Mouse (Mus musculus) liver, adult 2 months (tissue): ENCODE results near the gene D10Jhu81e. TPM values are rescaled to one million over a fixed set of nuclear protein-coding genes. Genes with fewer than 3 reads are reported as not detected.

Experiments used
- DNase-seq: peaks from one replicate; pipeline ENCODE4 v3.0.0-alpha.2; 2011; ENCODE audit warnings: low read depth, low spot score; ENCODE audit errors: extremely low read depth
- H3K27ac ChIP-seq: fragments of 200-500 bp; replicated peaks from 2 replicates; pipeline ENCODE4 v1.5.1; 2012; ENCODE audit warnings: low read depth, mild to moderate bottlenecking, control low read depth, inconsistent platforms, low read length; ENCODE audit not compliant: insufficient read depth
- H3K27me3 ChIP-seq: fragments of 200-500 bp; 2 replicates; pipeline ENCODE4 v1.6.1; 2012; ENCODE audit warnings: mild to moderate bottlenecking, moderate library complexity, low read length, inconsistent platforms; ENCODE audit not compliant: control insufficient read depth, insufficient read depth
- H3K36me3 ChIP-seq: fragments of 200-500 bp; 2 replicates; pipeline ENCODE4 v1.6.1; 2012; ENCODE audit warnings: low read length, inconsistent platforms; ENCODE audit not compliant: control insufficient read depth, insufficient read depth
- H3K4me1 ChIP-seq: fragments of 200-500 bp; 2 replicates; pipeline ENCODE4 v1.6.1; 2011; ENCODE audit warnings: low read length; ENCODE audit not compliant: control insufficient read depth, insufficient read depth
- H3K4me3 ChIP-seq: fragments of 200-500 bp; 2 replicates; pipeline ENCODE4 v1.5.1; 2011; ENCODE audit warnings: low read depth, mild to moderate bottlenecking, control low read depth, low read length, moderate library complexity; ENCODE audit not compliant: insufficient read depth
- H3K79me2 ChIP-seq: fragments of 200-500 bp; 2 replicates; pipeline ENCODE4 v1.6.1; 2012; ENCODE audit warnings: inconsistent platforms, mild to moderate bottlenecking, low read length, moderate library complexity; ENCODE audit not compliant: control insufficient read depth, insufficient read depth
- H3K9ac ChIP-seq: fragments of 200-500 bp; 2 replicates; pipeline ENCODE4 v1.6.1; 2012; ENCODE audit warnings: low read depth, mild to moderate bottlenecking, control low read depth, inconsistent platforms, low read length
- CTCF ChIP-seq: fragments of 200-500 bp; IDR thresholded peaks from 2 replicates; pipeline ENCODE4 v1.5.1; 2011; ENCODE audit warnings: low read depth, low read length, control low read depth
- POLR2A ChIP-seq: fragments of 200-500 bp; IDR thresholded peaks from 2 replicates; pipeline ENCODE4 v1.6.1; 2011; ENCODE audit warnings: low read length, control low read depth; ENCODE audit not compliant: insufficient read depth; ENCODE audit errors: extremely low read depth
- WGBS: fragments of 180-500 bp; shearing (Covaris S2); methylation state at CpG from one replicate; pipeline ENCODE4 v1.1.7; 2018; 5-methylcytosine and 5-hydroxymethylcytosine counted together
- polyA plus RNA-seq: library from polyadenylated mRNA; depleted of rRNA; stranded (reverse); fragments of >200 nt; gene quantifications from 2 replicates; pipeline ENCODE4 v1.2.3, GENCODE M21; 2012
- total RNA-seq: library from RNA; depleted of rRNA; stranded (reverse); fragments of >200 nt; gene quantifications from 2 replicates; pipeline ENCODE4 v1.2.3, GENCODE M21; 2014

D10Jhu81e gene
- total and polyA plus RNA-seq, 2 experiments: 143 to 274 TPM

- no peak overlapping the region for H3K9ac ChIP-seq
- no peaks in the 10 kb centered on the region for H3K27me3 ChIP-seq
- no peaks in the 10 kb centered on the region for H3K79me2 ChIP-seq
- DNase-seq: no peak
- H3K4me3 ChIP-seq: no peak overlapping the region
- H3K36me3 ChIP-seq: no peaks in the 10 kb centered on the region
- WGBS: 71% methylated on average over 6 of the region's 6 CpGs
- TF ChIP-seq POLR2A: no peak
- TF ChIP-seq CTCF: no peak
- H3K27ac ChIP-seq: no peak overlapping the region
- H3K4me1 ChIP-seq: peaks cover 4% of the 10 kb centered on the region; the same call in 1 of the 2 replicates
Observed at GRCm38 (mm10) chr10:78156926-78157325, 12.7 kb downstream of the D10Jhu81e start.

- H3K27ac ChIP-seq: no peak overlapping the region
- no peak for DNase-seq
- H3K36me3 ChIP-seq: no peaks in the 10 kb centered on the region
- no peaks in the 10 kb centered on the region for H3K27me3 ChIP-seq
- H3K79me2 ChIP-seq: no peaks in the 10 kb centered on the region
- no peak overlapping the region for H3K4me3 ChIP-seq
- WGBS: 76% methylated on average over 10 of the region's 10 CpGs
- TF ChIP-seq CTCF: no peak
- TF ChIP-seq POLR2A: no peak
- no peaks in the 10 kb centered on the region; the same call in 1 of the 2 replicates for H3K4me1 ChIP-seq
- H3K9ac ChIP-seq: no peak overlapping the region
Observed at GRCm38 (mm10) chr10:78148834-78149766, 20.5 kb downstream of the D10Jhu81e start.

- H3K27me3 ChIP-seq: no peaks in the 10 kb centered on the region
- H3K9ac ChIP-seq: no peak overlapping the region
- no peaks in the 10 kb centered on the region for H3K36me3 ChIP-seq
- TF ChIP-seq CTCF (no peak), POLR2A (no peak)
- no peak for DNase-seq
- H3K4me3 ChIP-seq: no peak overlapping the region
- no peaks in the 10 kb centered on the region for H3K79me2 ChIP-seq
- WGBS: 79% methylated on average over 4 of the region's 4 CpGs
- H3K4me1 ChIP-seq: no peaks in the 10 kb centered on the region; the same call in 1 of the 2 replicates
- no peak overlapping the region for H3K27ac ChIP-seq
Observed at GRCm38 (mm10) chr10:78147908-78148441, 21.6 kb downstream of the D10Jhu81e start.

- H3K4me1 ChIP-seq: peaks cover 2% of the 10 kb centered on the region; the same call in 1 of the 2 replicates
- no peaks in the 10 kb centered on the region for H3K79me2 ChIP-seq
- WGBS: 63% methylated on average over 8 of the region's 8 CpGs
- TF ChIP-seq POLR2A: no peak
- TF ChIP-seq CTCF: no peak
- H3K27me3 ChIP-seq: no peaks in the 10 kb centered on the region
- no peak overlapping the region for H3K27ac ChIP-seq
- H3K9ac ChIP-seq: no peak overlapping the region
- H3K36me3 ChIP-seq: no peaks in the 10 kb centered on the region
- H3K4me3 ChIP-seq: no peak overlapping the region
- DNase-seq: no peak
Observed at GRCm38 (mm10) chr10:78143727-78144505, 25.7 kb downstream of the D10Jhu81e start.

- TF ChIP-seq POLR2A: no peak
- TF ChIP-seq CTCF: no peak
- DNase-seq: no peak
- H3K36me3 ChIP-seq: no peaks in the 10 kb centered on the region
- H3K27me3 ChIP-seq: no peaks in the 10 kb centered on the region
- H3K79me2 ChIP-seq: no peaks in the 10 kb centered on the region
- no peak overlapping the region for H3K9ac ChIP-seq
- WGBS: 69% methylated on average over 3 of the region's 3 CpGs
- no peak overlapping the region for H3K27ac ChIP-seq
- H3K4me1 ChIP-seq: 0 out of 2 replicates have a peak, but pooled peaks cover 2% of the 10 kb centered on the region
- H3K4me3 ChIP-seq: no peak overlapping the region
Observed at GRCm38 (mm10) chr10:78140843-78141242, 28.7 kb downstream of the D10Jhu81e start.
